Mouse (Mus musculus): ENCODE measurements at regions not wholly inside any gene's neighbourhood (a gene's known extent, or its start where the extent isn't known, plus 50 kb on each side); places are given as distances from the start of the nearest gene placed in this dataset.

DNA sequence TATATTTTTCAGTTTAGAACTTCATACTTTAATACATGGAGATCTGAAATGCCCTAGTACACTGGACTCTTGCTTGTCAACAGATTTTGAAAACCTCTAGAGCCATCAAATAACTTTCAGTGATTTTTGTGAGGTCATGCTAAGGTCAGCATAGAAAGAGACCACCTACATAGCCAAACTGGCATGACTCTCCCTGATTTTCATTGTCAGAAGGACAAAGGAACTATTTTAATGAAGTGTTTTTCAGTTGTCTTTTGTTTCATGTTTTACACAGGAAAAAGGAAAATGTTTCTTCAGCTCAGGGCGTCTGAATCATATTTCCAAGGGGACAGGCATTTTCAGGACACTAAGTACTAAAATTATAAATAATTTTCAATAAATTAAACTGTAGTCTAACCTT lies 585.2 kb downstream of the Nfib start:
- TF ChIP-seq ZNF384 (IDR thresholded peaks at IDR 0.05; ENCODE audit: low read depth, low read length) (no peak), ZC3H11A (IDR thresholded peaks at IDR 0.05; ENCODE audit: borderline replicate concordance, low read depth, low read length) (no peak)
